In genomic region chr13:99344599-99345575, GRCm38 (mm10) we compare ENCODE assay signal across 8 mouse cellular contexts. TPM values are rescaled to one million over a fixed set of nuclear protein-coding genes. Genes with fewer than 3 reads are reported as not detected.
DNase-seq lines count a peak whose midpoint lies in the region; ATAC-seq and TF ChIP-seq lines count a peak whose summit lies in the region.

Gene Ptcd2, minus strand, starts transcription at chr13:99344705.
Gene Mrps27, plus strand, starts transcription at chr13:99344786.

- peak within 1 kb of the TSS; percentile 82 for H3K4me3 ChIP-seq in C2C12 (ENCODE audit: insufficient read depth, poor library complexity, severe bottlenecking)
- peak within 1 kb of the TSS; percentile 78 for H3K4me3 ChIP-seq in erythroblast, embryonic 14.5 days (replicated peaks)
- H3K4me3 ChIP-seq in heart, embryonic 11.5 days (ENCODE audit: low read depth, low read length): peak within 1 kb of the TSS; percentile 66
- peak within 1 kb of the TSS; percentile 82 for H3K4me3 ChIP-seq in kidney, embryonic 16.5 days (ENCODE audit: low read length)
- H3K4me3 ChIP-seq in liver, adult 2 months (ENCODE audit: insufficient read depth, low read depth, low read length): peak within 1 kb of the TSS; percentile 92
- H3K4me3 ChIP-seq in myocyte: peak within 1 kb of the TSS; percentile 96

- H3K4me2 ChIP-seq in heart, embryonic 11.5 days: peak within 1 kb of the TSS; percentile 76
- H3K4me2 ChIP-seq in kidney, embryonic 16.5 days (replicated peaks; ENCODE audit: low read depth, low read length): peak within 1 kb of the TSS; percentile 64
- peak within 1 kb of the TSS; percentile 98 for H3K4me2 ChIP-seq in myocyte (ENCODE audit: low read depth)

- ATAC-seq in heart, embryonic 11.5 days (replicated peaks; ENCODE audit: insufficient number of reproducible peaks, low FRiP score, low TSS enrichment): peak; percentile 93
- ATAC-seq in kidney, embryonic 16.5 days (ENCODE audit: low FRiP score, low TSS enrichment): peak; percentile 98

- TF ChIP-seq CTCF in C2C12 (IDR thresholded peaks at IDR 0.05; ENCODE audit: control insufficient read depth, insufficient read depth, insufficient read length): no peak
- no peak for TF ChIP-seq CTCF in brain, embryonic 14.5 days (IDR thresholded peaks at IDR 0.05; ENCODE audit: borderline replicate concordance, extremely low read depth, insufficient read depth, insufficient read length)
- TF ChIP-seq CTCF in liver, adult 2 months (IDR thresholded peaks at IDR 0.05; ENCODE audit: low read depth, low read length): no peak

- H3K9me3 ChIP-seq in erythroblast, embryonic 14.5 days (ENCODE audit: control insufficient read depth, low read length): no peaks in the 10 kb centered on the region
- H3K9me3 ChIP-seq in heart, embryonic 11.5 days (replicated peaks; ENCODE audit: control insufficient read depth, low read length): no peaks in the 10 kb centered on the region
- H3K9me3 ChIP-seq in kidney, embryonic 16.5 days (ENCODE audit: low read length): no peaks in the 10 kb centered on the region

- TF ChIP-seq POLR2A in brain, embryonic 14.5 days (IDR thresholded peaks at IDR 0.05; ENCODE audit: borderline replicate concordance, extremely low read depth, insufficient read depth, insufficient read length, poor library complexity, severe bottlenecking): no peak
- peak; percentile 75; the same call in 1 of the 2 replicates for TF ChIP-seq POLR2A in liver, adult 2 months (IDR thresholded peaks at IDR 0.05; ENCODE audit: extremely low read depth, insufficient read depth, low read length)
- peak; percentile 88 for TF ChIP-seq POLR2A in myocyte (IDR thresholded peaks at IDR 0.05; ENCODE audit: insufficient read length, low read depth)

- peak within 1 kb of the TSS; percentile 77 for H3K27ac ChIP-seq in heart, embryonic 11.5 days (ENCODE audit: low read depth, low read length)
- H3K27ac ChIP-seq in kidney, embryonic 16.5 days (ENCODE audit: low read length): peak within 1 kb of the TSS; percentile 86
- peak within 1 kb of the TSS; percentile 79 for H3K27ac ChIP-seq in liver, adult 2 months (replicated peaks; ENCODE audit: insufficient read depth, low read depth, low read length)

- H3K36me3 ChIP-seq in C2C12 (ENCODE audit: control insufficient read depth, insufficient read depth): peaks cover 38% of the 10 kb centered on the region
- peaks cover 37% of the 10 kb centered on the region for H3K36me3 ChIP-seq in erythroblast, embryonic 14.5 days (ENCODE audit: control insufficient read depth)
- H3K36me3 ChIP-seq in heart, embryonic 11.5 days (ENCODE audit: control insufficient read depth, insufficient read depth, low read length): peaks cover 13% of the 10 kb centered on the region
- H3K36me3 ChIP-seq in kidney, embryonic 16.5 days (ENCODE audit: insufficient read depth, low read length): peaks cover 40% of the 10 kb centered on the region
- H3K36me3 ChIP-seq in liver, adult 2 months (ENCODE audit: control insufficient read depth, insufficient read depth, low read length): peaks cover 15% of the 10 kb centered on the region
- peaks cover 21% of the 10 kb centered on the region for H3K36me3 ChIP-seq in myocyte (ENCODE audit: control insufficient read depth, insufficient read depth)
- H3K36me3 ChIP-seq in splenic B cell, adult 2 months (ENCODE audit: control insufficient read depth, insufficient read depth, low read length, poor library complexity, severe bottlenecking): peaks cover 2% of the 10 kb centered on the region

- peak within 1 kb of the TSS; percentile 80 for H3K9ac ChIP-seq in heart, embryonic 11.5 days (ENCODE audit: low read depth, low read length)
- H3K9ac ChIP-seq in kidney, embryonic 16.5 days (replicated peaks; ENCODE audit: low read length): peak within 1 kb of the TSS; percentile 77
- peak within 1 kb of the TSS; percentile 92 for H3K9ac ChIP-seq in liver, adult 2 months (ENCODE audit: low read depth, low read length)

- DNase-seq in brain, embryonic 14.5 days (ENCODE audit: low read depth): peak; percentile 98
- DNase-seq in liver, adult 2 months (ENCODE audit: extremely low read depth, low read depth, low spot score): peak; percentile 79
- DNase-seq in splenic B cell, adult 2 months (ENCODE audit: low read depth, low spot score): peak; percentile 96

- H3K79me2 ChIP-seq in C2C12 (ENCODE audit: control insufficient read depth, insufficient read depth): peaks cover 52% of the 10 kb centered on the region
- no peaks in the 10 kb centered on the region for H3K79me2 ChIP-seq in liver, adult 2 months (ENCODE audit: control insufficient read depth, insufficient read depth, low read length)
- H3K79me2 ChIP-seq in myocyte (ENCODE audit: control insufficient read depth, insufficient read depth): peaks cover 35% of the 10 kb centered on the region

- H3K79me3 ChIP-seq in C2C12 (ENCODE audit: low read depth): peaks cover 19% of the 10 kb centered on the region

- H3K4me1 ChIP-seq in erythroblast, embryonic 14.5 days (ENCODE audit: control insufficient read depth): peaks cover 24% of the 10 kb centered on the region
- peaks cover 15% of the 10 kb centered on the region for H3K4me1 ChIP-seq in heart, embryonic 11.5 days (ENCODE audit: control insufficient read depth, insufficient read depth, low read length)
- peaks cover 19% of the 10 kb centered on the region for H3K4me1 ChIP-seq in kidney, embryonic 16.5 days (ENCODE audit: insufficient read depth, low read length)
- peaks cover 7% of the 10 kb centered on the region; the same call in 1 of the 2 replicates for H3K4me1 ChIP-seq in liver, adult 2 months (ENCODE audit: control insufficient read depth, insufficient read depth, low read length)

- peak within 1 kb of the TSS; percentile 96 for H3ac ChIP-seq in C2C12 (ENCODE audit: control insufficient read depth, insufficient read length, low read depth)
- H3ac ChIP-seq in myocyte (ENCODE audit: control insufficient read depth, insufficient read length): peak within 1 kb of the TSS; percentile 61

- H3K27me3 ChIP-seq in C2C12 (ENCODE audit: control insufficient read depth, insufficient read depth, insufficient read length) (no peaks in the 10 kb centered on the region), myocyte (ENCODE audit: control insufficient read depth, insufficient read depth, insufficient read length) (no peaks in the 10 kb centered on the region)
- H3K27me3 ChIP-seq in erythroblast, embryonic 14.5 days (ENCODE audit: control insufficient read depth): no peaks in the 10 kb centered on the region
- no peaks in the 10 kb centered on the region for H3K27me3 ChIP-seq in heart, embryonic 11.5 days (ENCODE audit: control insufficient read depth, insufficient read depth, low read length)
- H3K27me3 ChIP-seq in kidney, embryonic 16.5 days (ENCODE audit: insufficient read depth, low read length): no peaks in the 10 kb centered on the region
- H3K27me3 ChIP-seq in liver, adult 2 months (ENCODE audit: control insufficient read depth, insufficient read depth, low read length): no peaks in the 10 kb centered on the region
- no peaks in the 10 kb centered on the region for H3K27me3 ChIP-seq in splenic B cell, adult 2 months (ENCODE audit: control insufficient read depth, insufficient read depth, low read length, poor library complexity, severe bottlenecking)

- 3% methylated on average over 39 of the region's 39 CpGs for WGBS in heart, embryonic 11.5 days (ENCODE audit: insufficient replicate concordance)
- 2% methylated on average over 39 of the region's 39 CpGs for WGBS in kidney, embryonic 16.5 days
- 1% methylated on average over 39 of the region's 39 CpGs for WGBS in liver, adult 2 months

TF ChIP-seq in C2C12, 6 proteins besides CTCF, POLR2A, EP300 and RAD21:
- no peak for TF ChIP-seq USF1 (IDR thresholded peaks at IDR 0.05; ENCODE audit: low read depth)
- no peak for TF ChIP-seq FOSL1 (IDR thresholded peaks at IDR 0.05; ENCODE audit: insufficient read depth, low read length, poor library complexity, severe bottlenecking)
- no peak for TF ChIP-seq MYOG (IDR thresholded peaks at IDR 0.05; ENCODE audit: control insufficient read depth, extremely low read depth, insufficient read length)
- TF ChIP-seq MYOD1 (IDR thresholded peaks at IDR 0.05; ENCODE audit: control insufficient read depth, insufficient read length, low read depth): no peak
- no peak for TF ChIP-seq MAX (IDR thresholded peaks at IDR 0.05)
- TF ChIP-seq CEBPB (IDR thresholded peaks at IDR 0.05; ENCODE audit: low read depth): no peak

TF ChIP-seq in myocyte, 11 proteins besides CTCF, POLR2A, EP300 and RAD21 (continues in another document):
- TF ChIP-seq E2F4 (IDR thresholded peaks at IDR 0.05; ENCODE audit: insufficient read depth) (no peak), TCF12 (IDR thresholded peaks at IDR 0.05; ENCODE audit: insufficient read depth, poor library complexity, severe bottlenecking) (no peak), POLR2AphosphoS2 (IDR thresholded peaks at IDR 0.05; ENCODE audit: insufficient read length, low read depth) (peak; percentile 76), SRF (IDR thresholded peaks at IDR 0.05; ENCODE audit: control insufficient read depth, insufficient read length, low read depth) (no peak), TCF3 (IDR thresholded peaks at IDR 0.05; ENCODE audit: insufficient read length, low read depth) (no peak), CEBPB (IDR thresholded peaks at IDR 0.05; ENCODE audit: insufficient read depth, poor library complexity, severe bottlenecking) (no peak), REST (IDR thresholded peaks at IDR 0.05; ENCODE audit: insufficient read depth, insufficient read length) (peak; percentile 26), USF1 (IDR thresholded peaks at IDR 0.05; ENCODE audit: low read depth) (no peak), MYOG (IDR thresholded peaks at IDR 0.05; ENCODE audit: control insufficient read depth in 1 of 3, insufficient read depth in 1 of 3, insufficient read length in 2 of 3, low read depth in 2 of 3) (peak in 1 of 3 experiments; percentile 50)

RNA-seq across cellular contexts. Expression of gene Ptcd2, which starts in this region (rescaled TPM):
- polyA plus RNA-seq in C2C12 (2012; fragmentation: generic; extraction: Trizol) (27.2 TPM), myocyte (2012; fragmentation: generic; extraction: Trizol) (25.1 TPM)
- polyA plus RNA-seq in brain, embryonic 14.5 days (2012; rRNA removed): 26.8 and 28.6 TPM in 2 replicates
- polyA plus RNA-seq in erythroblast, embryonic 14.5 days (2012): 0.41 and 0.82 TPM in 2 replicates
- polyA plus RNA-seq in heart, embryonic 11.5 days (2014; fragmentation: Nextera tagmentation; extraction: Ambion mirVana): 57.0 and 59.6 TPM in 2 replicates
- 56.1 and 56.6 TPM in 2 replicates for polyA plus RNA-seq in kidney, embryonic 16.5 days (2015; fragmentation: Nextera tagmentation; extraction: Ambion mirVana)
- total RNA-seq in liver, adult 2 months (2014; rRNA removed): 30.3 and 35.6 TPM in 2 replicates
- polyA plus RNA-seq in liver, adult 2 months (2012; rRNA removed): 16.4 and 17.4 TPM in 2 replicates

RNA-seq across cellular contexts. Expression of gene Mrps27, which starts in this region (rescaled TPM):
- polyA plus RNA-seq in C2C12 (2012; fragmentation: generic; extraction: Trizol): 50.4 TPM
- 25.2 and 28.0 TPM in 2 replicates for polyA plus RNA-seq in brain, embryonic 14.5 days (2012; rRNA removed)
- polyA plus RNA-seq in erythroblast, embryonic 14.5 days (2012): 0.29 and 0.47 TPM in 2 replicates
- polyA plus RNA-seq in heart, embryonic 11.5 days (2014; fragmentation: Nextera tagmentation; extraction: Ambion mirVana): 73.1 and 86.4 TPM in 2 replicates
- 79.3 and 80.6 TPM in 2 replicates for polyA plus RNA-seq in kidney, embryonic 16.5 days (2015; fragmentation: Nextera tagmentation; extraction: Ambion mirVana)
- 19.3 and 19.8 TPM in 2 replicates for total RNA-seq in liver, adult 2 months (2014; rRNA removed)
- 15.9 and 24.1 TPM in 2 replicates for polyA plus RNA-seq in liver, adult 2 months (2012; rRNA removed)
- polyA plus RNA-seq in myocyte (2012; fragmentation: generic; extraction: Trizol): 34.2 TPM

Comparison
In these comparisons a context has a peak if more than half of its experiments do, and no peak if none do; other contexts are left out.
1. Peak in every context shown above with its lines: DNase-seq, ATAC-seq, H3K4me3 ChIP-seq and H3K27ac ChIP-seq.
2. RNA of gene Mrps27 (polyA plus RNA-seq): 79.3 to 80.6 TPM in kidney, embryonic 16.5 days, 73.1 to 86.4 TPM in heart, embryonic 11.5 days, 50.4 TPM in C2C12 (single experiment), 34.2 TPM in myocyte (single experiment), 25.2 to 28.0 TPM in brain, embryonic 14.5 days and 15.9 to 24.1 TPM in liver, adult 2 months; 0.29 to 0.47 TPM in erythroblast, embryonic 14.5 days; every median in the first group is over 10 times any median in the second.